Mouse (Mus musculus) ES-E14 (cell line): ENCODE measurements at regions not wholly inside any gene's neighbourhood (a gene's known extent, or its start where the extent isn't known, plus 50 kb on each side); places are given as distances from the start of the nearest gene placed in this dataset.

Experiments used
- DNase-seq: peaks from one replicate; pipeline ENCODE4 v3.0.0-alpha.2; 2013; ENCODE audit warnings: low read depth, low spot score
- H3K27ac ChIP-seq: 2 replicates; pipeline ENCODE4 v1.5.1; 2012; ENCODE audit warnings: low read depth, mild to moderate bottlenecking, low read length, moderate library complexity, mixed read lengths; ENCODE audit not compliant: poor library complexity, insufficient read depth, severe bottlenecking
- H3K36me3 ChIP-seq: 2 replicates; pipeline ENCODE4 v1.6.1; 2012; ENCODE audit warnings: mild to moderate bottlenecking, low read length, moderate library complexity, mixed read lengths; ENCODE audit not compliant: control insufficient read depth, poor library complexity, insufficient read depth, severe bottlenecking
- H3K4me1 ChIP-seq, 2 experiments: fragments of 150-350 bp in 1 of 2; sonication (generic) in 1 of 2; 2 replicates each; pipeline ENCODE4 v1.6.1; 2012; ENCODE audit warnings: low read length in 2 of 2, mild to moderate bottlenecking in 1 of 2, mixed read lengths in 1 of 2; ENCODE audit not compliant: control insufficient read depth in 2 of 2, insufficient read depth in 2 of 2, poor library complexity in 1 of 2
- H3K4me3 ChIP-seq, 2 experiments: fragments of 150-350 bp in 1 of 2; sonication (generic) in 1 of 2; 2 replicates each; pipeline ENCODE4 v1.5.1; 2012; ENCODE audit warnings: low read length in 2 of 2, low read depth in 1 of 2, mild to moderate bottlenecking in 1 of 2, mixed read lengths in 1 of 2; ENCODE audit not compliant: insufficient read depth in 1 of 2, poor library complexity in 1 of 2, severe bottlenecking in 1 of 2
- H3K9ac ChIP-seq: 2 replicates; pipeline ENCODE4 v1.6.1; 2012; ENCODE audit warnings: low read depth, mild to moderate bottlenecking, low read length, mixed read lengths; ENCODE audit not compliant: poor library complexity, insufficient read depth, severe bottlenecking
- H3K9me3 ChIP-seq: fragments of 150-350 bp; sonication (generic); 2 replicates; pipeline ENCODE4 v1.6.1; 2012; ENCODE audit warnings: low read depth, mild to moderate bottlenecking, low read length; ENCODE audit not compliant: control insufficient read depth, insufficient read depth
- CHD2 ChIP-seq: IDR thresholded peaks from 2 replicates; pipeline ENCODE4 v1.6.1; 2014; ENCODE audit warnings: mild to moderate bottlenecking, low read depth, low read length, inconsistent platforms
- HCFC1 ChIP-seq: IDR thresholded peaks from 2 replicates; pipeline ENCODE4 v1.6.1; 2012; ENCODE audit warnings: low read length, inconsistent platforms, borderline replicate concordance; ENCODE audit not compliant: insufficient read depth
- MAFK ChIP-seq: IDR thresholded peaks from 2 replicates; pipeline ENCODE4 v1.6.1; 2014; ENCODE audit warnings: mild to moderate bottlenecking, low read depth, low read length, inconsistent platforms; ENCODE audit not compliant: insufficient read depth
- ZC3H11A ChIP-seq: IDR thresholded peaks from 2 replicates; pipeline ENCODE4 v1.6.1; 2012; ENCODE audit warnings: low read depth, mild to moderate bottlenecking, inconsistent platforms, low read length, borderline replicate concordance
- ZNF384 ChIP-seq: IDR thresholded peaks from 2 replicates; pipeline ENCODE4 v1.6.1; 2012; ENCODE audit warnings: low read depth, low read length, inconsistent platforms
- in situ Hi-C, 2 experiments: fragments of 600-800 bp; cut with MboI; formaldehyde crosslinking; loops; one replicate each; pipeline ENCODE4 v1.15.1; 2025; ENCODE audit warnings: low sequenced_read_pairs in 2 of 2, inconsistent platforms in 1 of 2; ENCODE audit not compliant: unreplicated experiment in 2 of 2

DNA sequence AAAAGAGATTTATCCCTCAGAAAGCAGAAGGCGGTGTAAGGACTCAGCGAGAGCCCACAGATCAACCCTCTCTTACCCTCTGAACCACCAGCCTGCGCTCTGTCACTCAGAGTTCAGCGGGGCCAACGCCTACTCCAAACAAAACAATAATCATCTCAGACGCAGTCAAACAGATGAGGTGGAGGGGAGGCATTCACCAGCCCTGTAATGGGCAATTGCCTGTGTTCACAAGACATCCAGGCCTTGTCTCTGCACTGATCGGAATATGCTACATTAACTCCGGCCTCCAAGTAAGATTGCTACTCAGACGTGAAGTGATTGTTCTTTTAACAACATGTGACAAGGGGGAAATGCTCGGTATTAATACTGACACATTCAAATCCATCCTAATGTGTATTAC, 353.1 kb upstream of the Castor2 start:
- no peaks in the 10 kb centered on the region for H3K36me3 ChIP-seq
- DNase-seq = no peak
- no peak for TF ChIP-seq CHD2
- no peak for TF ChIP-seq ZNF384
- no peak for TF ChIP-seq MAFK
- TF ChIP-seq HCFC1 = no peak
- TF ChIP-seq ZC3H11A = no peak
- H3K27ac ChIP-seq = no peak overlapping the region
- in situ Hi-C loops = no loop called here
- no peak overlapping the region for H3K4me3 ChIP-seq
- no peaks in the 10 kb centered on the region for H3K9me3 ChIP-seq
- H3K4me1 ChIP-seq = peaks cover 4 to 5% of the 10 kb centered on the region in 2 experiments; a peak in 3 of 4 replicates
- H3K9ac ChIP-seq = no peak overlapping the region

DNA sequence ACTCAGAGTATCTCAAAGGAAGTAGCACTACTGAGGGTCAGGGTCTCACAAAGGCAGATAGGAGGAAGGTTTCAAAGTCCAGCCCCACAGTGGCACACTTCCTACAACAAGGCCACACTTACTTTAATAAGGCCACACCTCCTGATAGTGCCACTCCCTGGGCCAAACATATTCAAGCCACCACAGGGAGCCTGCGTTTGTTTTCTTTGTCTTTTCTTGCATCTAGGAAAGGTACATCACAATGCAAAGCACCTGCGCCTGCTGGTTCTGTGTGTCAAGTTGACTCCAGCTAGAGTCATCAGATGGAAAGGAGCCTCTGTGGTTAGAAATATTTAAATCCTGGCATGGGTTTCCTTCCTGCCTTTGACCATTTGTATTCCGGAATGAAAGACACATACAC, 355.4 kb upstream of the Castor2 start:
- in situ Hi-C loops = no loop called here
- TF ChIP-seq ZNF384 (no peak), CHD2 (no peak), MAFK (no peak), HCFC1 (no peak), ZC3H11A (no peak)
- no peaks in the 10 kb centered on the region for H3K36me3 ChIP-seq
- peaks cover 4 to 5% of the 10 kb centered on the region in 2 experiments; a peak in 3 of 4 replicates for H3K4me1 ChIP-seq
- no peak overlapping the region for H3K4me3 ChIP-seq
- H3K9me3 ChIP-seq = no peaks in the 10 kb centered on the region
- H3K27ac ChIP-seq = peak overlapping the region; percentile 54; the same call in 1 of the 2 replicates
- DNase-seq = peak; percentile 61
- H3K9ac ChIP-seq = no peak overlapping the region

DNA sequence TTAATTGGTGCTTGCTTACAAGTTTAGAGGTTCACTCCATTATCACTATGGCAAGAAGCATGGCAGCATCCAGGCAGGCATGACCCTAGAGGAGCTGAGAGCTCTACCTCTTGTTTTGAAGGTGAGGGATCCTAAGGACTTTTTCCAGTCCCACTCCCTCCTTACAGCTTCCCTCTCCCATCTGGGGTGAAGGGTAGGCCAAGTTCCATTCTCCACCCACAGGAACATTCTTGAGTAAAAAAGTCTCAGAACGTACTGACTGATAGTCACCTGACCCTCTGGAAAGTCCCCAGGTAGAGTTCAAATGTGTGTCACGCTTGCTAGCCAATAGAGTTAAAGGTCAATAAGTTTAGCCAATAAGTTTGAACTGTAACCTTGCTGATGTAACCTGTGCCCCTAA, 355.9 kb upstream of the Castor2 start:
- peaks cover 4 to 5% of the 10 kb centered on the region in 2 experiments; a peak in 3 of 4 replicates for H3K4me1 ChIP-seq
- H3K9ac ChIP-seq = no peak overlapping the region
- no peak overlapping the region for H3K4me3 ChIP-seq
- no peak for TF ChIP-seq ZC3H11A
- no peak for TF ChIP-seq ZNF384
- no peak for TF ChIP-seq HCFC1
- no peak for TF ChIP-seq MAFK
- TF ChIP-seq CHD2 = no peak
- in situ Hi-C loops = no loop called here
- H3K27ac ChIP-seq = no peak overlapping the region
- H3K36me3 ChIP-seq = no peaks in the 10 kb centered on the region
- DNase-seq = no peak
- H3K9me3 ChIP-seq = no peaks in the 10 kb centered on the region

DNA sequence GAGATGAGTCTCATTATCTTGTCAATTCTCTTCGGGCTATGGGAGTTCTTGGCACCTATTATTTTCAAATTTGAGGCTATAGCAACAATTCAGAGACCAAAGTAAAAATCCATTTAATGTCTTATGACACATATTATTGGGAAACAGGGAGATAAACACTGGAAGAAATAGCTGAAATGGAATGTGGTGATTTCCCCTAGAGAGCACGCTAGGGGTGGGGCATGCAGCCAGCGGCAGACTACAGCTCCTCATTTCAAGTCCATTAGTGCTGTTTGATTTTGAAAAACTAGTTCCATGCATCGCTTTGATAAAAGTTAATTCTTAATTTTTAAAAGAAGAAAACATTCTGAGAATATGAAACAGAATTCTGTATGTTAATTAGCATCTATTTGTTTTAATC, 367.6 kb upstream of the Castor2 start:
- Histone ChIP-seq H3K4me1 (no peaks in the 10 kb centered on the region), H3K36me3 (no peaks in the 10 kb centered on the region), H3K27ac (no peak overlapping the region), H3K9ac (no peak overlapping the region), H3K4me3 (no peak overlapping the region), H3K9me3 (no peaks in the 10 kb centered on the region)
- no peak for TF ChIP-seq ZC3H11A
- no peak for TF ChIP-seq MAFK
- TF ChIP-seq ZNF384 = no peak
- no peak for TF ChIP-seq HCFC1
- TF ChIP-seq CHD2 = no peak
- no peak for DNase-seq
- in situ Hi-C loops = no loop called here
